Comparison of ENCODE assay signal across 8 mouse cellular contexts in genomic region chr1:175692997-175693361, GRCm38 (mm10). TPM values are rescaled to one million over a fixed set of nuclear protein-coding genes. Genes with fewer than 3 reads are reported as not detected.
DNase-seq lines count a peak whose midpoint lies in the region; ATAC-seq and TF ChIP-seq lines count a peak whose summit lies in the region.

No protein-coding gene starts in this region.

- no peak overlapping the region for H3K9ac ChIP-seq in kidney, postnatal 0 days (ENCODE audit: low read depth, low read length)
- peak overlapping the region; percentile 43; the same call in 1 of the 2 replicates for H3K9ac ChIP-seq in embryonic facial prominence, embryonic 12.5 days
- peak overlapping the region; percentile 55; the same call in 1 of the 2 replicates for H3K9ac ChIP-seq in intestine, embryonic 16.5 days (ENCODE audit: low read depth, low read length)

- H3K4me3 ChIP-seq in kidney, postnatal 0 days (replicated peaks; ENCODE audit: low read depth, low read length), result peak overlapping the region; percentile 80
- peak overlapping the region; percentile 68 for H3K4me3 ChIP-seq in embryonic facial prominence, embryonic 12.5 days
- peak overlapping the region; percentile 82 for H3K4me3 ChIP-seq in intestine, embryonic 16.5 days (ENCODE audit: low read length)
- peak overlapping the region; percentile 68 for H3K4me3 ChIP-seq in myocyte

- H3K79me2 ChIP-seq in myocyte (ENCODE audit: control insufficient read depth, insufficient read depth), result peaks cover 5% of the 10 kb centered on the region

- no peak overlapping the region for H3K27ac ChIP-seq in kidney, postnatal 0 days
- H3K27ac ChIP-seq in embryonic facial prominence, embryonic 12.5 days, result no peak overlapping the region
- H3K27ac ChIP-seq in intestine, embryonic 16.5 days (ENCODE audit: low read length), result no peak overlapping the region

- no peak for ATAC-seq in kidney, postnatal 0 days (replicated peaks; ENCODE audit: low FRiP score, low read depth)
- ATAC-seq in embryonic facial prominence, embryonic 12.5 days (ENCODE audit: insufficient number of reproducible peaks, insufficient read depth, low FRiP score, low TSS enrichment), result peak; percentile 87
- ATAC-seq in intestine, embryonic 16.5 days, result peak; percentile 89
- no peak for ATAC-seq in activated CD4-positive, CD25-positive, alpha-beta regulatory T cell, adult 4 months

- H3K4me1 ChIP-seq in kidney, postnatal 0 days (replicated peaks; ENCODE audit: insufficient read depth, low read length), result peaks cover 14% of the 10 kb centered on the region
- H3K4me1 ChIP-seq in embryonic facial prominence, embryonic 12.5 days, result peaks cover 18% of the 10 kb centered on the region; the same call in 1 of the 2 replicates
- peaks cover 8% of the 10 kb centered on the region for H3K4me1 ChIP-seq in intestine, embryonic 16.5 days (ENCODE audit: control insufficient read depth, insufficient read depth, low read length)

- no peak for TF ChIP-seq POLR2A in myocyte (IDR thresholded peaks at IDR 0.05; ENCODE audit: insufficient read length, low read depth)

- DNase-seq in kidney, postnatal 0 days (ENCODE audit: low spot score), result no peak
- DNase-seq in kidney, adult 18-20 months, result no peak
- no peak for DNase-seq in natural killer cell, adult 2 months (ENCODE audit: low spot score in 2 of 2)
- DNase-seq in gastrocnemius, postnatal 10 days, result no peak

- H3K36me3 ChIP-seq in kidney, postnatal 0 days (ENCODE audit: insufficient read depth, low read length), result no peaks in the 10 kb centered on the region
- H3K36me3 ChIP-seq in embryonic facial prominence, embryonic 12.5 days, result peaks cover 2% of the 10 kb centered on the region; the same call in 1 of the 2 replicates
- no peaks in the 10 kb centered on the region for H3K36me3 ChIP-seq in intestine, embryonic 16.5 days (ENCODE audit: control insufficient read depth, insufficient read depth, low read length)
- H3K36me3 ChIP-seq in myocyte (ENCODE audit: control insufficient read depth, insufficient read depth), result no peaks in the 10 kb centered on the region

- under 1% methylated on average over 17 of the region's 17 CpGs for WGBS in kidney, postnatal 0 days
- whole genome bisulfite sequencing in embryonic facial prominence, embryonic 12.5 days, result 2% methylated on average over 17 of the region's 17 CpGs
- WGBS in intestine, embryonic 16.5 days, result under 1% methylated on average over 17 of the region's 17 CpGs

- H3K27me3 ChIP-seq in kidney, postnatal 0 days (ENCODE audit: insufficient read depth, low read length), result no peaks in the 10 kb centered on the region
- H3K27me3 ChIP-seq in embryonic facial prominence, embryonic 12.5 days, result no peaks in the 10 kb centered on the region
- no peaks in the 10 kb centered on the region for H3K27me3 ChIP-seq in intestine, embryonic 16.5 days (replicated peaks; ENCODE audit: control insufficient read depth, insufficient read depth, low read length)
- H3K27me3 ChIP-seq in myocyte (ENCODE audit: control insufficient read depth, insufficient read depth, insufficient read length), result no peaks in the 10 kb centered on the region

- no peak for TF ChIP-seq CTCF in kidney, postnatal 0 days (IDR thresholded peaks at IDR 0.05; ENCODE audit: low read depth)

- H3ac ChIP-seq in myocyte (ENCODE audit: control insufficient read depth, insufficient read length), result peak overlapping the region; percentile 93

- no peaks in the 10 kb centered on the region for H3K9me3 ChIP-seq in kidney, postnatal 0 days (replicated peaks; ENCODE audit: low read length)
- H3K9me3 ChIP-seq in embryonic facial prominence, embryonic 12.5 days, result no peaks in the 10 kb centered on the region
- no peaks in the 10 kb centered on the region for H3K9me3 ChIP-seq in intestine, embryonic 16.5 days (ENCODE audit: control insufficient read depth, low read length)

- peak overlapping the region; percentile 96 for H3K4me2 ChIP-seq in kidney, postnatal 0 days (ENCODE audit: low read length)
- peak overlapping the region; percentile 74 for H3K4me2 ChIP-seq in embryonic facial prominence, embryonic 12.5 days (replicated peaks)
- H3K4me2 ChIP-seq in intestine, embryonic 16.5 days (ENCODE audit: low read depth, low read length), result peak overlapping the region; percentile 61
- peak overlapping the region; percentile 80 for H3K4me2 ChIP-seq in myocyte (ENCODE audit: low read depth)

TF ChIP-seq in myocyte, 11 proteins besides CTCF, POLR2A, EP300 and RAD21:
- TF ChIP-seq TCF12 (IDR thresholded peaks at IDR 0.05; ENCODE audit: insufficient read depth, poor library complexity, severe bottlenecking), result no peak

RNA-seq across cellular contexts. Expression of gene Chml, which starts 0.3 kb away (rescaled TPM):
- 2.1 and 2.3 TPM in 2 replicates for polyA plus RNA-seq in kidney, postnatal 0 days (2015; fragmentation: Nextera tagmentation; extraction: Ambion mirVana)
- 3.4 and 3.8 TPM in 2 replicates for polyA plus RNA-seq in embryonic facial prominence, embryonic 12.5 days (2016; fragmentation: Nextera tagmentation; extraction: Ambion mirVana)
- polyA plus RNA-seq in intestine, embryonic 16.5 days (2015; fragmentation: Nextera tagmentation; extraction: Ambion mirVana), result 1.7 and 2.1 TPM in 2 replicates
- polyA plus RNA-seq in myocyte (2012; fragmentation: generic; extraction: Trizol), result 1.0 TPM
- polyA plus RNA-seq in activated CD4-positive, CD25-positive, alpha-beta regulatory T cell, adult 4 months (2017; shearing (Covaris generic)), result under 1 TPM; 0.38 to 0.84 TPM
- 1 to 10 TPM; 4.1 to 5.9 TPM for total RNA-seq in gastrocnemius, postnatal 10 days (2021)

RNA-seq across cellular contexts. Expression of gene Opn3, which starts 0.4 kb away (rescaled TPM):
- polyA plus RNA-seq in kidney, postnatal 0 days (2015; fragmentation: Nextera tagmentation; extraction: Ambion mirVana), result 10.3 and 10.5 TPM in 2 replicates
- 8.2 and 9.4 TPM in 2 replicates for polyA plus RNA-seq in embryonic facial prominence, embryonic 12.5 days (2016; fragmentation: Nextera tagmentation; extraction: Ambion mirVana)
- 5.6 and 5.9 TPM in 2 replicates for polyA plus RNA-seq in intestine, embryonic 16.5 days (2015; fragmentation: Nextera tagmentation; extraction: Ambion mirVana)
- polyA plus RNA-seq in myocyte (2012; fragmentation: generic; extraction: Trizol), result 4.8 TPM
- not detected for polyA plus RNA-seq in activated CD4-positive, CD25-positive, alpha-beta regulatory T cell, adult 4 months (2017; shearing (Covaris generic))
- total RNA-seq in gastrocnemius, postnatal 10 days (2021), result 10 to 100 TPM in 1 of 2 experiments, 1 to 10 TPM in 1; 8.0 to 10.2 TPM

RNA-seq across cellular contexts. Expression of gene Wdr64, which starts 5.4 kb away (rescaled TPM):
- polyA plus RNA-seq in kidney, postnatal 0 days (2015; fragmentation: Nextera tagmentation; extraction: Ambion mirVana), result not detected in 2 replicates
- polyA plus RNA-seq in embryonic facial prominence, embryonic 12.5 days (2016; fragmentation: Nextera tagmentation; extraction: Ambion mirVana), result not detected in 2 replicates
- polyA plus RNA-seq in intestine, embryonic 16.5 days (2015; fragmentation: Nextera tagmentation; extraction: Ambion mirVana), result not detected in 2 replicates
- polyA plus RNA-seq in myocyte (2012; fragmentation: generic; extraction: Trizol), result not detected
- polyA plus RNA-seq in activated CD4-positive, CD25-positive, alpha-beta regulatory T cell, adult 4 months (2017; shearing (Covaris generic)), result not detected
- total RNA-seq in gastrocnemius, postnatal 10 days (2021), result not detected

Comparison
In these comparisons a context has a peak if more than half of its experiments do, and no peak if none do; other contexts are left out.
1. ATAC-seq: peak in embryonic facial prominence, embryonic 12.5 days (single experiment) and intestine, embryonic 16.5 days (single experiment); none in kidney, postnatal 0 days (single experiment) and activated CD4-positive, CD25-positive, alpha-beta regulatory T cell, adult 4 months (single experiment).
2. Peak in every context shown above with its lines, with median percentiles within 50 percentile points of each other: H3K4me2 ChIP-seq and H3K4me3 ChIP-seq.